ENCODE assay signal across 20 mouse cellular contexts in genomic region chr19:27091603-27092002, GRCm38 (mm10).
DNase-seq lines count a peak whose midpoint lies in the region; ATAC-seq and TF ChIP-seq lines count a peak whose summit lies in the region.
"Had no signal": no experiment of that assay in that cellular context is flagged by ENCODE, and none has a peak within 500 bp of the region (broad histone marks: within the 10 kb centered on the region; RNA-seq: fewer than 3 reads in every experiment).

No protein-coding gene starts in this region.

- H3K27me3 ChIP-seq in CH12.LX (replicated peaks) (no peaks in the 10 kb centered on the region), MEL (ENCODE audit: control insufficient read depth in 1 of 2, insufficient read depth in 2 of 2, low read length in 2 of 2) (no peaks in the 10 kb centered on the region)
- H3K27me3 ChIP-seq: Patski had no signal

- no peaks in the 10 kb centered on the region for H3K36me3 ChIP-seq in CH12.LX (replicated peaks in 1 of 2; ENCODE audit: control insufficient read depth in 1 of 2, insufficient read depth in 1 of 2, low read length in 1 of 2)
- H3K36me3 ChIP-seq in MEL (ENCODE audit: control insufficient read depth in 1 of 2, insufficient read depth in 2 of 2, low read length in 2 of 2) = no peaks in the 10 kb centered on the region
- H3K36me3 ChIP-seq: G1E had no signal

- H3K4me3 ChIP-seq in CH12.LX (replicated peaks in 1 of 3; ENCODE audit: low read depth in 2 of 3, low read length in 2 of 3, poor library complexity in 1 of 3) (no peak overlapping the region), MEL (ENCODE audit: control insufficient read depth in 1 of 2, insufficient read depth in 1 of 2, low read depth in 2 of 2, low read length in 2 of 2) (no peak overlapping the region)

- DNase-seq in CH12.LX (ENCODE audit: extremely low read depth) = no peak
- no peak for DNase-seq in MEL (ENCODE audit: low read depth, low spot score)
- DNase-seq in retina, embryonic 14.5 days (ENCODE audit: low spot score) = no peak
- DNase-seq: adrenal gland, adult 2 months; adrenal gland, adult 8-10 months; adrenal gland, postnatal 10 days; adrenal gland, postnatal 14 days; adrenal gland, postnatal 25 days; adrenal gland, postnatal 36 days; B cell, adult 2 months; cerebellum, adult 11 months; cerebellum, adult 11-12 months; cerebellum, adult 18-20 months; cerebellum, adult 2 months; cerebellum, adult 8-10 months had no signal

- dilution Hi-C loops in CH12.LX (cut with MboI; ENCODE audit: extremely low pct_ligation_motif_present, extremely low pct_unique_long_range_greater_than_20kb, low sequenced_read_pairs) = no loop called here

- H3K9ac ChIP-seq in CH12.LX (ENCODE audit: insufficient read depth, low read depth) = no peak overlapping the region
- no peak overlapping the region for H3K9ac ChIP-seq in MEL (ENCODE audit: control insufficient read depth, low read depth, low read length, poor library complexity, severe bottlenecking)

- no peak overlapping the region for H3K4me2 ChIP-seq in CH12.LX (ENCODE audit: insufficient read depth, low read depth, poor library complexity, severe bottlenecking)

- ATAC-seq in inflammation-experienced regulatory T-cells, adult 6 months = no peak
- ATAC-seq: activated CD4-positive, CD25-positive, alpha-beta regulatory T cell, adult 4 months; CD4-positive, CD25-positive, alpha-beta regulatory T cell, adult 4 months; Patski had no signal

- no peak overlapping the region for H3K27ac ChIP-seq in CH12.LX (ENCODE audit: insufficient read depth, low read depth)
- no peak overlapping the region for H3K27ac ChIP-seq in MEL (ENCODE audit: control insufficient read depth, low read depth, low read length)

- TF ChIP-seq CTCF in CH12.LX (conservative IDR thresholded peaks at IDR 0.05 in 1 of 2, IDR thresholded peaks at IDR 0.05 in 1 of 2; ENCODE audit: low read depth in 2 of 2, low read length in 2 of 2) = no peak
- no peak for TF ChIP-seq CTCF in MEL (IDR thresholded peaks at IDR 0.05 in 2 of 3, conservative IDR thresholded peaks at IDR 0.05 in 1 of 3; ENCODE audit: control insufficient read depth in 1 of 3, insufficient read depth in 1 of 3, low read depth in 2 of 3, low read length in 3 of 3, poor library complexity in 1 of 3, severe bottlenecking in 1 of 3)

- no peak for TF ChIP-seq EP300 in CH12.LX (IDR thresholded peaks at IDR 0.05; ENCODE audit: low read length)
- no peak for TF ChIP-seq EP300 in MEL (IDR thresholded peaks at IDR 0.05; ENCODE audit: low read depth in 1 of 2, low read length in 2 of 2)

- TF ChIP-seq POLR2A in CH12.LX (IDR thresholded peaks at IDR 0.05; ENCODE audit: low read depth, low read length) (no peak), MEL (IDR thresholded peaks at IDR 0.05; ENCODE audit: control insufficient read depth in 1 of 2, insufficient read depth in 1 of 2, low read depth in 1 of 2, low read length in 2 of 2, poor library complexity in 1 of 2) (no peak)

- H3K79me2 ChIP-seq in CH12.LX (replicated peaks; ENCODE audit: control insufficient read depth, extremely low read depth, insufficient read depth, poor library complexity, severe bottlenecking) = no peaks in the 10 kb centered on the region
- H3K79me2 ChIP-seq in MEL (ENCODE audit: control insufficient read depth, insufficient read depth, low read length, poor library complexity) = no peaks in the 10 kb centered on the region

- no peaks in the 10 kb centered on the region for H3K9me3 ChIP-seq in CH12.LX (replicated peaks; ENCODE audit: low read length)
- no peaks in the 10 kb centered on the region for H3K9me3 ChIP-seq in MEL (replicated peaks; ENCODE audit: insufficient read depth, low read length)
- H3K9me3 ChIP-seq: G1E had no signal

- TF ChIP-seq RAD21 in CH12.LX (IDR thresholded peaks at IDR 0.05; ENCODE audit: low read depth, low read length) (no peak), MEL (IDR thresholded peaks at IDR 0.05; ENCODE audit: low read depth, low read length) (no peak)

- H3K4me1 ChIP-seq in CH12.LX (ENCODE audit: control insufficient read depth in 1 of 2, insufficient read depth in 2 of 2) (peaks cover 0 to 24% of the 10 kb centered on the region in 2 experiments; a peak in 2 of 4 replicates), MEL (ENCODE audit: control insufficient read depth in 1 of 2, insufficient read depth in 2 of 2, low read length in 2 of 2) (no peaks in the 10 kb centered on the region)

- in situ Hi-C loops in CH12.LX (cut with MboI; ENCODE audit: low pct_ligation_motif_present, low pct_unique_long_range_greater_than_20kb, low sequenced_read_pairs) = no loop called here

TF ChIP-seq in CH12.LX, 34 proteins besides CTCF, POLR2A, EP300 and RAD21:
- TF ChIP-seq CHD1 (IDR thresholded peaks at IDR 0.05; ENCODE audit: low read depth, low read length) (no peak), KAT2A (IDR thresholded peaks at IDR 0.05; ENCODE audit: insufficient replicate concordance, low read length) (no peak), MAZ (IDR thresholded peaks at IDR 0.05; ENCODE audit: low read depth, low read length) (no peak), POLR2AphosphoS2 (IDR thresholded peaks at IDR 0.05; ENCODE audit: low read depth, low read length) (no peak), MAX (IDR thresholded peaks at IDR 0.05; ENCODE audit: low read length) (no peak), ZC3H11A (IDR thresholded peaks at IDR 0.05; ENCODE audit: low read depth, low read length) (no peak), ZKSCAN1 (IDR thresholded peaks at IDR 0.05; ENCODE audit: borderline replicate concordance, low read depth, low read length) (peak; percentile 92)
TF ChIP-seq in CH12.LX: peak in this region for 1.

TF ChIP-seq in MEL, 35 proteins besides CTCF, POLR2A, EP300 and RAD21:
- TF ChIP-seq TBP (IDR thresholded peaks at IDR 0.05; ENCODE audit: low read depth, low read length) = no peak
- peak; percentile 89 for TF ChIP-seq ZKSCAN1 (IDR thresholded peaks at IDR 0.05; ENCODE audit: low read depth, low read length)
- no peak for TF ChIP-seq MYC (IDR thresholded peaks at IDR 0.05; ENCODE audit: low read depth, low read length)
- TF ChIP-seq CHD2 (IDR thresholded peaks at IDR 0.05; ENCODE audit: low read length) = no peak

Comparison
In these comparisons a context has a peak if more than half of its experiments do, and no peak if none do; other contexts are left out.
1. Of the 35 proteins assayed by ChIP-seq in both MEL and CH12.LX: peak only in MEL: none; only in CH12.LX: none; in both: ZKSCAN1; in neither: 34.